Mouse (Mus musculus): Measurements from ENCODE around the gene Hsph1. TPM values are rescaled to one million over a fixed set of nuclear protein-coding genes. Genes with fewer than 3 reads are reported as not detected.

The Hsph1 gene
- polyA plus RNA-seq, 1 experiment from 2014 or later, result 29.1 TPM

DNA sequence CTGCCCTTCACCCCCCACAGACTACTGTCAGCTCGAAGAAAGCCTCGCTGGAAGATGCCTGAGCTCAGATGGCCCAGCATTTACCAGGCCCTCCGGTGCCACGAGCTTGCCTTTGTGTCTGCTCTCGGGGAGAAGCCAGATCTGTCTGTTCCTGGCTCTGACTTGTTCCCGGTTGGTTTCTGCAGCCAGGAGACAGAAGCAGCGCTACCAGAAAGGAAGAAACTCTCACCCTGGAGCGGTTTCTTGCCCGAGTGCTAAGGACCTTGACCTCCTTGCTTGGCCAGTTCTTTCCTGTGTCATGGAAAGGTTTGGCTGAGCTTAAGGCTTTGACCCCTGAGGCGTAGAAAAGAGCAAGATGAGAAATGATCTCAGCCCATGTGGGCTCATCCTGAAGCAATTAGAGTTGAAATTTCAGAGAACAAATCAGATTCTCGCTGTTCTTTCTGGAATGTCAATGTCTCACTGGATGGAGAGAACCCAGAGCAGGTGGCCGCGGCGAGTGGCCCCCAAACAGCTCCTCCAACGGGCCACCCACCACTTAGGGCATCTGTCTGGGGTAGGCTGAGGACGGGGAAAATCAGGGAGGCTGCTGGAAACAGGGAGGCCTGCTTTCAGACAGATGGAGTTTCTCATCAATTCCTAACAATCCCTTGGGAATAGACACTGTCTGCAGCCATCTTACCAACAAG lies 24.6 kb downstream of the Hsph1 start:
- H3K9me3 ChIP-seq (replicated peaks; ENCODE audit: control insufficient read depth, low read length), result no peaks in the 10 kb centered on the region
- no peak overlapping the region for H3K4me3 ChIP-seq (ENCODE audit: low read length)
- ATAC-seq (replicated peaks; ENCODE audit: extremely low read depth, insufficient read depth, low FRiP score), result no peak
- WGBS, result 65% methylated on average over 16 of the region's 16 CpGs
- no peak overlapping the region for H3K4me2 ChIP-seq (ENCODE audit: low read depth, low read length)
- no peaks in the 10 kb centered on the region for H3K4me1 ChIP-seq (ENCODE audit: control insufficient read depth, insufficient read depth, low read length)
- no peaks in the 10 kb centered on the region for H3K27me3 ChIP-seq (ENCODE audit: control insufficient read depth, insufficient read depth, low read length)
- H3K36me3 ChIP-seq (ENCODE audit: control insufficient read depth, insufficient read depth), result peaks cover 8% of the 10 kb centered on the region; the same call in 1 of the 2 replicates
- H3K9ac ChIP-seq (ENCODE audit: low read length), result no peak overlapping the region
- H3K27ac ChIP-seq (ENCODE audit: low read length), result no peak overlapping the region

DNA sequence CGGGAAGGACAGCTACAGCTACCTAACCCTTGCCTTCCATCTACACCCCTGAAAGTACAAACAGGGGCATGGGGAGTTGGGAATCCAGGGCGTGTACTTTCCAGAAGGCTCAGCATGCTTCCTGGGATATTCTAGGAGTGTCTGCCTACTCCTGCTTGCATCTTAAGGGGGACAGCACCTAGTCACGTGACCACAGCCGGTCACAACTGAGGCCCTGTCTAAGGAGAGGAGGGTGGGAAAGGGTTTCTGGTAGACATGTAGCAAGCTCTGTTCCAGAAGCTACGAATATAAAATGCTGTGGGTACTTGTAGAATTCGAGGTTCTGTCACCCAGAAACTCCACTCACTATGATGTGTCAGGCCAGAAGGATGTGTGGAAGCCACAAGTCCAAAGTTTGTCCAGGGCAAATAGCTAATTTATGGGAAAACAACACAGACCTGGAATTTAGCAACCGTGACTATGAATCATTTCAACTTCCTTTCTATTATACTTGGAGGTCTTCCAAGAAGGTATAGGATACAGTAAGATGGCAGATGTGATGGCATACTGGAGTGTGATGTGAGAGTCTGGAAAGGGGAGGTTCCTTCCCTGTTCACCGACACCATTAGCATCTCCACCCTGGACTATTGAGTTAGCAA lies 29.0 kb downstream of the Hsph1 start:
- H3K27ac ChIP-seq (ENCODE audit: low read length), result no peak overlapping the region
- no peak overlapping the region for H3K4me3 ChIP-seq (ENCODE audit: low read length)
- no peak overlapping the region for H3K9ac ChIP-seq (ENCODE audit: low read length)
- H3K4me2 ChIP-seq (ENCODE audit: low read depth, low read length), result no peak overlapping the region
- H3K9me3 ChIP-seq (replicated peaks; ENCODE audit: control insufficient read depth, low read length), result 0 out of 2 replicates have a peak, but pooled peaks cover 3% of the 10 kb centered on the region
- ATAC-seq (replicated peaks; ENCODE audit: extremely low read depth, insufficient read depth, low FRiP score), result no peak
- H3K36me3 ChIP-seq (ENCODE audit: control insufficient read depth, insufficient read depth), result no peaks in the 10 kb centered on the region
- no peaks in the 10 kb centered on the region for H3K4me1 ChIP-seq (ENCODE audit: control insufficient read depth, insufficient read depth, low read length)
- 74% methylated on average over 8 of the region's 8 CpGs for WGBS
- no peaks in the 10 kb centered on the region for H3K27me3 ChIP-seq (ENCODE audit: control insufficient read depth, insufficient read depth, low read length)

DNA sequence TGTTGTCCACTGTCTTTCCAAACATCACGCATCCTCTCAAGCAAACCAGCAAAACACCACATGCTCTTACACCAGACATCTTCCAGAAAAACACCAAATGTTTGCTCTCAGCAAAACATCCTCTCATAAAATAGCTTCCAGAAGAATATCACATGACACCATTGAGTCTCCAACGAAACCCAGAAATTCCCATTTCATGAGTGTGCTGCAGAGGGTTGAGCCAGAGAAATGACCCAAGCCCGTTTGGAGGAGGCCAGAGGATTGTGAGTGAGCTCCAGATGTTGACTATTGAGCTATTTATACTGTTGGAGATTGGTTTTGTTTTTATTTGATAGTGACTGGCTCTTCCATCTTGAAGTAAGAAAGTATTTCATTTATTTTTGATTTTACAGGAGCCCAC lies 32.9 kb downstream of the Hsph1 start:
- H3K9me3 ChIP-seq (replicated peaks; ENCODE audit: control insufficient read depth, low read length), result 0 out of 2 replicates have a peak, but pooled peaks cover 3% of the 10 kb centered on the region
- no peak overlapping the region for H3K9ac ChIP-seq (ENCODE audit: low read length)
- WGBS, result 76% methylated on average over 3 of the region's 3 CpGs
- no peak overlapping the region for H3K4me3 ChIP-seq (ENCODE audit: low read length)
- H3K27me3 ChIP-seq (ENCODE audit: control insufficient read depth, insufficient read depth, low read length), result no peaks in the 10 kb centered on the region
- H3K4me2 ChIP-seq (ENCODE audit: low read depth, low read length), result no peak overlapping the region
- no peaks in the 10 kb centered on the region for H3K4me1 ChIP-seq (ENCODE audit: control insufficient read depth, insufficient read depth, low read length)
- H3K27ac ChIP-seq (ENCODE audit: low read length), result no peak overlapping the region
- ATAC-seq (replicated peaks; ENCODE audit: extremely low read depth, insufficient read depth, low FRiP score), result no peak
- H3K36me3 ChIP-seq (ENCODE audit: control insufficient read depth, insufficient read depth), result no peaks in the 10 kb centered on the region

DNA sequence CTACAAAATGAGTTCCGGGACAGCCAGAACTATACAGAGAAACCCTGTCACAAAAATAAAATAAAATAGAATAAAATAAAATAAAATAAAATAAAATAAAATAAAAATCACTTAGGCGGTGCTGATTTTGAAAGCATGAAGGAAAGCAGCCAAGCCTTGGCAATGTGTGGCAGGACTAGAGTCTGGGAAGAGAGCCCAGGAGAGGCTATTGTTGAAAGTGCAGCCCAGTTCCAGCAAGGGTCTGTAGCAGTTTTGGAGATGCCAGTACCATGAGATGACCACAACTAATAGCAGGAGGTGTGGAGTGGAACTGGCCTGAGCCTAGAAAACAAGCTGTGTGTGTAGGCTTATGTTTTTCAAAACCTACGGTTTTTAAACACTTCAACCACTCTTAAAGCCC lies 34.2 kb downstream of the Hsph1 start:
- 87% methylated on average over 3 of the region's 3 CpGs for WGBS
- H3K27ac ChIP-seq (ENCODE audit: low read length), result no peak overlapping the region
- H3K36me3 ChIP-seq (ENCODE audit: control insufficient read depth, insufficient read depth), result no peaks in the 10 kb centered on the region
- H3K27me3 ChIP-seq (ENCODE audit: control insufficient read depth, insufficient read depth, low read length), result no peaks in the 10 kb centered on the region
- H3K4me1 ChIP-seq (ENCODE audit: control insufficient read depth, insufficient read depth, low read length), result no peaks in the 10 kb centered on the region
- no peak overlapping the region for H3K9ac ChIP-seq (ENCODE audit: low read length)
- H3K4me2 ChIP-seq (ENCODE audit: low read depth, low read length), result no peak overlapping the region
- no peak for ATAC-seq (replicated peaks; ENCODE audit: extremely low read depth, insufficient read depth, low FRiP score)
- no peak overlapping the region for H3K4me3 ChIP-seq (ENCODE audit: low read length)
- 0 out of 2 replicates have a peak, but pooled peaks cover 3% of the 10 kb centered on the region for H3K9me3 ChIP-seq (replicated peaks; ENCODE audit: control insufficient read depth, low read length)

DNA sequence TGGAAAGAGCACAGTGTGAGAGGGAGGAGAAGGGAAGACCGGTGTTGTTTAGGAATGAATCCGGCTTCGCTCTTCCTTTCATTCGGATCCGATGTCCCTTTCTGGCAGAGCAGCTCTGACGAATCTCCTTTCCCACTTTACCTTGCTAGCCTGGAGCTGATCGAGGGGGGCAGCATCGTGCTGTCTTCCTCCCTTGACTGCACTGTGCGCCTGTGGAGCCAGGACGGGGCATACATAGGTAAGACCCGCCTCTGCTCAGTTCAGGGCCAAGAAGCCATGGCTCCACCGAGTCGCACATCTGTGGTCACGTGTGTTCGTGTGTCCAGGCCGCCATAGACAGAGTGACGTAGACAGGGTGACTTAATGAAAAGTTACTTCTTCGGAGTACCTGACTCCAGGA lies 38.8 kb downstream of the Hsph1 start:
- Histone ChIP-seq H3K27ac (ENCODE audit: low read length) (no peak overlapping the region), H3K4me1 (ENCODE audit: control insufficient read depth, insufficient read depth, low read length) (no peaks in the 10 kb centered on the region), H3K36me3 (ENCODE audit: control insufficient read depth, insufficient read depth) (no peaks in the 10 kb centered on the region), H3K9ac (ENCODE audit: low read length) (no peak overlapping the region), H3K4me2 (ENCODE audit: low read depth, low read length) (no peak overlapping the region), H3K27me3 (ENCODE audit: control insufficient read depth, insufficient read depth, low read length) (no peaks in the 10 kb centered on the region), H3K9me3 (replicated peaks; ENCODE audit: control insufficient read depth, low read length) (peaks cover 3% of the 10 kb centered on the region; the same call in 1 of the 2 replicates), H3K4me3 (ENCODE audit: low read length) (no peak overlapping the region)
- no peak for ATAC-seq (replicated peaks; ENCODE audit: extremely low read depth, insufficient read depth, low FRiP score)
- WGBS, result 35% methylated on average over 18 of the region's 18 CpGs

DNA sequence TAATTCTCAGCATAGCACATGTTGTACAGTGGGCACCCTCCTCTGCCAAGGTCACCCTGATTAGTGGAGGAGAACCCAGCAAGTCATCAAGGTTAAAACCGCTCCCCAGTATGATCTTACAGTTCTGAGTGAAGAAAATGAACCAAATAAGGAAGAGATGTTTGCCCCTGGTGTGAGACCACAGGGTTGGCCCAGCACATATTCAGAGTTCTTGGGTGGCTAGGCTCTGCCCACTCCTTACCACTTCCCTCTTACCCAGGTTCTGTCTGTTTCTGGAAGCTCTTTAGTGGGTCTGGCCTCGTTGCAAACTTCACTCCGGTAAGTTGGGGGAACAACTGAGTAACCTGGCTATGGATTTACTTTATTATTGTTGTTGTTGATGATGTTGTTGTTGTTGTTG lies 42.0 kb downstream of the Hsph1 start:
- Histone ChIP-seq H3K4me3 (ENCODE audit: low read length) (no peak overlapping the region), H3K27ac (ENCODE audit: low read length) (no peak overlapping the region), H3K4me2 (ENCODE audit: low read depth, low read length) (no peak overlapping the region), H3K9ac (ENCODE audit: low read length) (no peak overlapping the region), H3K27me3 (ENCODE audit: control insufficient read depth, insufficient read depth, low read length) (no peaks in the 10 kb centered on the region), H3K4me1 (ENCODE audit: control insufficient read depth, insufficient read depth, low read length) (no peaks in the 10 kb centered on the region), H3K9me3 (replicated peaks; ENCODE audit: control insufficient read depth, low read length) (peaks cover 6% of the 10 kb centered on the region; the same call in 1 of the 2 replicates), H3K36me3 (ENCODE audit: control insufficient read depth, insufficient read depth) (no peaks in the 10 kb centered on the region)
- WGBS, result 87% methylated on average over 3 of the region's 3 CpGs
- no peak for ATAC-seq (replicated peaks; ENCODE audit: extremely low read depth, insufficient read depth, low FRiP score)

DNA sequence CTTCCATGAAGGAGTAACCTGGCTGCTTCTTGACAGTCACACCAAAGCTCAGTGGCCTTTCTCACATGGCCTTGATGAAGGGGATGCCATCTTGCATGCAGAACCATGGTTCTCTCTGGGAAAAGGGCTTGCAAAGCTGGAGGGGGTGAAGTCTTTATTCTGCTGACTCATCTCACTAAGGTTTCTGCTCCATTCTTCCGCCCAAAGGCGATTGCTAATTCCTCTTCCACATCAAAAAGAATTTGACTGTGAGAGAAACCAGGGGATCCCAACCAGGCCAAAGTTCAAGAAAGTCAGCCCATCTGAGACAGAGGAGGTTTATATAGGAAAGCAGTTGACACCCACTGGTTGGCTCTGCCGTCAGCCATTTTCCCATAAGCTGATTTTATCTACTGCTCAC lies 46.2 kb downstream of the Hsph1 start:
- ATAC-seq (replicated peaks; ENCODE audit: extremely low read depth, insufficient read depth, low FRiP score), result no peak
- Histone ChIP-seq H3K9me3 (replicated peaks; ENCODE audit: control insufficient read depth, low read length) (peaks cover 6% of the 10 kb centered on the region; the same call in 1 of the 2 replicates), H3K4me3 (ENCODE audit: low read length) (no peak overlapping the region), H3K9ac (ENCODE audit: low read length) (no peak overlapping the region), H3K27me3 (ENCODE audit: control insufficient read depth, insufficient read depth, low read length) (no peaks in the 10 kb centered on the region), H3K27ac (ENCODE audit: low read length) (0 out of 2 replicates have a peak overlapping the region, but pooled peaks have one; percentile 9), H3K4me2 (ENCODE audit: low read depth, low read length) (no peak overlapping the region), H3K4me1 (ENCODE audit: control insufficient read depth, insufficient read depth, low read length) (peaks cover 5% of the 10 kb centered on the region), H3K36me3 (ENCODE audit: control insufficient read depth, insufficient read depth) (no peaks in the 10 kb centered on the region)
- WGBS, result 47% methylated on average over 3 of the region's 3 CpGs

DNA sequence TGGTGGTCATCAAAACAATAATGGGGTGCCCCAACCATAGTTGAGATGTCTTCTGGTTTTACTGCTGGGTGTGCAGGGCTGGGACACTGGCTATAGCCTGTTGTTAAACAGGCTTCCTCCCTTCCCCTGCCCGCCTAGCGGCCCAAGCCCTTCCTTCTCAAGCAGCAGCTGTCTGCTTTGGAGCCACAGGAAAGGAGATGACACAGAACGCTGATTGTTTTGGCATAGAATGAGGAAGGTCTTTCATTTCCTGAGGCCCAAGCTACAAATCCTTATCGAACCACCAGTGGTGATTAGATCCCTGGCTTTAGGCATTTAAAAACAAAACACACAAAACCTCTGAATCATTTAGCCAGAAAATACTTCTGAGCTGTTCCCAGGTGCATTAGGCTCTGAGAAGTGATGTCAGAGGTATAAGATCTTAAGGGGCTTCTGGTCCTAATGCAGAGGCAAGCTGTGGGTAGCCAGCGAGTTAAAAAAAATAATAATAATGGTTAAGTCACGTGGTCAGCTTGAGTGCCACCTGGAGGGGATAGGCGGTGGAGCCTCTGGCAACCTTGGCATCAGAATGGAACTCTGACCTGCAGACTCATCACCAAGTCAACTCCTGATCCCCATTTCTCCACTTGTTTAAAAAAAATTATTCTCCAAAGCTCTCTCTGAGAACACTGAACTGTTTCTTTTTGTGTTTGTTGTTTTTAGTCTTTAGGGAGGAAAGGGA lies 47.2 kb downstream of the Hsph1 start:
- Histone ChIP-seq H3K9me3 (replicated peaks; ENCODE audit: control insufficient read depth, low read length) (peaks cover 6% of the 10 kb centered on the region; the same call in 1 of the 2 replicates), H3K27ac (ENCODE audit: low read length) (no peak overlapping the region), H3K4me3 (ENCODE audit: low read length) (no peak overlapping the region), H3K4me2 (ENCODE audit: low read depth, low read length) (no peak overlapping the region), H3K4me1 (ENCODE audit: control insufficient read depth, insufficient read depth, low read length) (peaks cover 5% of the 10 kb centered on the region), H3K27me3 (ENCODE audit: control insufficient read depth, insufficient read depth, low read length) (no peaks in the 10 kb centered on the region), H3K9ac (ENCODE audit: low read length) (no peak overlapping the region), H3K36me3 (ENCODE audit: control insufficient read depth, insufficient read depth) (no peaks in the 10 kb centered on the region)
- WGBS, result 35% methylated on average over 7 of the region's 7 CpGs
- 0 out of 2 replicates have a peak, but pooled peaks have one; percentile 39 for ATAC-seq (replicated peaks; ENCODE audit: extremely low read depth, insufficient read depth, low FRiP score)

Measured in heart, embryonic 16.5 days (tissue).